Mouse (Mus musculus) kidney, adult 11 months (tissue): Measurements from ENCODE around the gene Sfta2.

ENCODE experiments used
- DNase-seq: peaks from one replicate; pipeline ENCODE4 v3.0.0; 2022

Sfta2 gene

DNA sequence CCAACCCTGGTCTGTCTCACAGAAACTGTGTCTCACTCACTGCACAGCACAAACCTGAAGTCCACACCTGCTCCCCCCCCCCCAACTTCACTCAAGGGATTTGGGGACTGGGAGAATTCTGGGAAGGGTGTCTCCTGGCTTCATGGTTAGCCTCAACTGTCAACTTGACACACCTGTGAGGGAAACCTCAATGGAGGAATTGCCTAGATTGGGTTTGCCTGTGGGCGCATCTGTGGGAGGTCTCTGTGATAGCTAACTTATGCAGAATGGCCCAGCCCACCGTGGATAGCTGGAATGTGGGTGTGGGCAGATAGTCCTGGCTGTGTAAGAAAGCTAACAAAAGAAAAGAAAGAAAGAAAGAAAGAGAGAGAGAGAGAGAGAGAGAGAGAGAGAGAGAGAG, at the start of gene Sfta2:
TSS of gene Sfta2 (plus strand) at position 301 of the 400 bp plus-strand sequence.
- no peak for DNase-seq

GRCm38 (mm10) chr17:35551881-35552414, 49.4 kb upstream of the Sfta2 start, which contains the start of gene Cdsn:
Cdsn (plus strand) TSS chr17:35552128.
- no peak for DNase-seq

- DNase-seq: no peak
Observed at GRCm38 (mm10) chr17:35554321-35554720, 47.0 kb upstream of the Sfta2 start.

- DNase-seq: no peak
Observed at GRCm38 (mm10) chr17:35554761-35555397, 46.5 kb upstream of the Sfta2 start.

DNA sequence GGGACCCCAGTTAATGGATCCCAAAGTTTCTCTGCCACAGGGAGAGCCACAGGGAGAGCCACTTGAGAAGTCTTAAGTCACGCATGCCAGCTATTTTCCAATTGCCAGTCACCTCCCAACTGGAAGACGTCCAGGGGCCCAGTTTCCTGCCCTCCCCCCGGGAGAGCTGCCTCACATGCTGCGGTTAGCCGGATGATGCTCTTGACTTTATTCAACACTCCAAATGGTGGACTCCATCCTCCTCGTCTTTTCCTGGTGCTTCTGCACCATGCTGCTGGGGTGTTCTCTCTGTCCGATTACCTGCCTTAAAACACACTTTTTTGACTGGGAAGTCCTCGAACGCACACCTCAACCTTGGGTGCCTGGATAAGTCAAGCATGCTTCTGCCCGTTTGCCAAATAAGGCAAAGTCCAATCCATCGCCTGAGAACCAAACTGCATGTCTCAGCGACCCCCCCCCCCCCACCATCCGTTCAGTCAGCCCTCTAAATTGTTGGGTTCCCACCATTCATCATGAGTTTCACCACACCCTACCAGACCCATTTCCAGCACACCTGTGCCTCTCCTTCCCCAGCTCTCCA, 45.1 kb upstream of the Sfta2 start:
- DNase-seq: peak; percentile 53

- DNase-seq: peak; percentile 87
Observed at GRCm38 (mm10) chr17:35556812-35557211, 44.5 kb upstream of the Sfta2 start.

- no peak for DNase-seq
Observed at GRCm38 (mm10) chr17:35557351-35557750, 44.0 kb upstream of the Sfta2 start.

DNA sequence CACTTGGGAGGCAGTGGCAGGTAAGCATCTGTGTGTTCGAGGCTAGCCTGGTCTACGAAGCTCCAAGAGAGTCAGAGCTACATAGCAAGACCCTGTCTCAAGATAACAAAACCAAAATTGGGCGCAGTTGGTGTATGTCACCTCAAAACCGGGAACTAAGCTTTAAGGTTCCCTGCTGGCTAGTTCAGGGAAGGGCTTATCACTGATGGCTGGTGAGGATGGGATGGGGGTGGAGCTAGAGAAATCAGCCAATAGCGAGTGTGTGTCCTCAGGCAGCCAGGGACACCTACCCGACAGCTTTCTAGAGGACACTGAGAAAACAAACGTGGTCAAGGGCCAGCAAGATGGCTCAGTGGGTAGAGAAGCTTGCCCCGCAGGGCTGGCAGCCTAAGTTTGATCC, 43.1 kb upstream of the Sfta2 start:
- no peak for DNase-seq

DNA sequence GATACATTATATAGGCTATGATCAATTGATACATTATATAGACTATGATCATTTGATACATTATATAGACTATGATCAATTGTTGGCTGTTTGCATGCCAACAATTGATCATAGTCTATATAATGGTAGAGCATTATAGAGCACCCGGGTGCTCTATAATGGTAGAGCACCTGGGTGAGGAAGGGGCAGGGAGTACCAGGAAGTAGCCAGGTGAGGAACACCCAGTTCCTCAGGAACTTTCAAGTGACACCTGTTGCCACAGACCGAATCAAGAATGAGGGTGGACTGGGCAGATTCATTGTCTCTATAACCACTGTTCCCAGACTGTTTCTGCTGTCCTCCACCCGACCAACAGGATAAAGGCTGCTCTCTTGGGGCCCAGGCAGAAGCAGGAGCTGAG, 34.2 kb upstream of the Sfta2 start, which contains the start of gene 2300002M23Rik:
TSS of gene 2300002M23Rik (plus strand) at position 301 of the 400 bp plus-strand sequence.
- no peak for DNase-seq

GRCm38 (mm10) chr17:35567767-35568166, 33.6 kb upstream of the Sfta2 start:
- no peak for DNase-seq

- no peak for DNase-seq
Observed at GRCm38 (mm10) chr17:35569091-35569944, 32.0 kb upstream of the Sfta2 start.

GRCm38 (mm10) chr17:35570836-35571235, 30.5 kb upstream of the Sfta2 start:
- DNase-seq: no peak

DNA sequence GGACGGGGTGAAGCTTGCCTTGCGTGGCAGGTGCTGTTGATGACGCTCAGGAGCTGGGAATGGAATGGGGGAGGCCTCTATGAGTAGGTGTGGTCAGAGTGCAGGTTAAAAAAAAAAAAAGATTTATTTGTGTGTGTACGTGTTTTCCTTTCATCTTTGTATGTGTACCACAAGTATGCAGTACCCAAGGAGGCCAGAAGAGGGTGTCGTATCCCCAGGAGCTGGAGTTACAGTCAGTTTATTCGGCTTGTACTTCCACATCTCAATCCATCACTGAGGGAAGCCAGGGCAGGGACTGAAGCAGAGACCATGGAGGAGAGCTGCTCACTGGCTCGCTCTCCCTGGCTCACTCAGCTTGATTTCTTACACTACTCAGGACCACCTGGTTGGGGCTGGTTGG, 29.9 kb upstream of the Sfta2 start:
- no peak for DNase-seq

DNA sequence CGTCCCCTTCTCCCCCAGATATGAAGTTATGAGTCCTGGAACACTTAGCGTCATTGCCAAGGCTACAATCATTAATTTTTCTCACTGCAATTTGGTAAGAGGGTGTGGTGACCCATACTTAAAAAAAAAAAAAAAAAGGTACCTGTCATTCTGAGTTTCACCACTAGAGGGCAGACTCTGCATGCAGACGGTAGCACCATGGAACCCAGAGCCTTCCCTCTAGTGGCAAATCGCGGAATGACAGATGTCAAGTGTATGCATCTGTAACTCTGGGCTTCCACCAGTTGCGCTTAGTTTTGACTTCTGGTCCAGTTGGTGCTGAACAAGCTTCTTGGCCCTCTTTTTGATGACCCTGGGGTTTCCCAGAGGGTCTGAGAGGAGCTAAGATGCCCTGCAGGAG, 23.1 kb upstream of the Sfta2 start:
- DNase-seq: peak; percentile 57

DNA sequence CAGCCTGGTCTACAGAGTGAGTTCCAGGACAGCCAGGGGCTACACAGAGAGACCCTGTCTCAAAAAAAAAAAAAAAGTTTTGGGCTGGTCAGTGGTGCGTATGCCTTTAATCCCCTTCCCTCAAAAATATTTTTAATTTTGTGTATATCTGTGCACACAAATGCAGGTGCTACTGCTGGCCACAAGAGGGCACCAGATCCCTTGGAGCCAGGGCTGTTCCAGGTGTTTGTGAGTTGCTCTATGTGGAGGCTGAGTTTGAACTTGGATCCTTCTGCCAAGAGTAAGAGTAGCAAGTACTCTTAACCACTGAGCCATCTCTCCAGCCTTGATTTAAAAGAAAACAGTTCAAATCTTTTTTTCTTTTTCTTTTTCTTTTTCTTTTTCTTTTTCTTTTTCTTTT, 18.4 kb upstream of the Sfta2 start:
- DNase-seq: no peak

GRCm38 (mm10) chr17:35584330-35584937, 16.9 kb upstream of the Sfta2 start:
- peak; percentile 41 for DNase-seq

- no peak for DNase-seq
Observed at GRCm38 (mm10) chr17:35587291-35587690, 14.1 kb upstream of the Sfta2 start.

DNA sequence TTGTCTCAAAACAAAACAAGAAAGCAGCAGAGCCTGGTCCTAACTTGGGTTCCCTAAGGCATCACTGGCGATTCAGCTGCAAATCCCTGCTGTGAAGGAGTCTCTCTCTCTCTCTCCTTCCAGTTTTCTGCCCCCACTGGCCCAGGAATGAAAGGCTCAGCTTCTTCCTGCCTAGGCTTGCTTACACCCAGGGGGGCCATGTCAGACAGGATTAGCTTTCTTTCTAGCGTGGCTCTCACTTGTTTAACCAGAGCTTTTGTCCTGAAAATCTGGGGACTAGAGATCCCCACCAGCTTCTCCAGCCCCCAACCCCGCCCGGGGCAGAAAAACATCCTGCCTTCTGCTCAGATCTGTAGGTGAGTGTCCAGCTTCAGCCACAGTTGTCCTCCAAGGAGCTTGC, 13.0 kb upstream of the Sfta2 start:
- no peak for DNase-seq

DNA sequence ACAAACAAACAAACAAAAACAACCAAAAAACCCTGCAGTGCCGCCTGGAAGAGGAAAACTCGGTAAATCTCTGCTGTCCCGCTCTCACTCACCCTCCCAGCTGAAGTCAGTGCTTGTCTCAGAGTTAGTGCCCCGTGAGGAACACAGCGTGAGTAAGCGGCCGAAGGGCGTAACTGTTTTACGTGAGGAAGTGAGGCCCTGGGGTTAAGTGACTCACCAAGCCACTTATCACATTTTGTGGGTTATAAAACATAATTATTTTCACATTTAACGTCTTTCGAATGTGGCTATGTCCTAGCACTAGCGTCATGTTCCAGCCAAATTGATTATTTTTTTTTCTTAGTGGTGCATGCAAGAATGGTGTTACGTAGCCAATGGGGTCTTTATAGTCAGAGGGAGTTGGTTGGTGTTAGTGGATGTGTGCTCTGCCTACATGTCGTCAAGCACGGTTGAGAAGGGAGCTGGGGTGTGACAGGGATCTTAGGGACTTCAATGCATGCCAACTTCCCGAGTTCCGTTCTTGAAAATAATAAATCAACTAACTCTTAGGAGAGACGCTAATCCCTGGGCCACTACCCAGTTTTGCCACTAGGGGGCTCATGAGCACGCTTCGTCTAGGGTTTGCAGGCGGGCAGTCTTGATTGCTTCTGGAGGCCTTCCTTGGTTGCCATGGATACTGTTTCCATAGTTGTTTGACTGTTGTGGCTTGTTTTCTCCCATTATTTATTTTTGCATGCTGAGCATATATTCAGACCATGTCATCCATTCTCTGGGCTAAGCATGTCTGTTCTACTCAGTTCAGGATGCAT, 10.7 kb upstream of the Sfta2 start:
- DNase-seq: peak; percentile 42

DNA sequence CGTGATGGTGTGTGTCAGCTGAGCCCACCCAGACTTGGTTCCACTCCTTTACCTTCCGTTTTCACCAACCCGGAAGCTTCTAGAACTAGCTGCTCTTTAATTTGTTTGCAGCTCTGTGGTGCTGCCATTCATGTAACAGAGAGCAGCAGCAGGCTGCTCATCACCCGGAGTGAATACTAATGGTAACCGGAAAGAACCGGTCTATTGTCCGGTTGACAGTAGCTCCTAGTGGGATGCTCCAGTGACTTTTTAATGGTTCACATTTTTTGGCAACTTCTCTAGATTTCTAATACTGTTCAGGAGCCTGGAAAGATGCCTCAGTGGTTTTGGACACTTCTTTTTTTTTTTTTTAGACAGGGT, 10.2 kb upstream of the Sfta2 start:
- DNase-seq: no peak

DNA sequence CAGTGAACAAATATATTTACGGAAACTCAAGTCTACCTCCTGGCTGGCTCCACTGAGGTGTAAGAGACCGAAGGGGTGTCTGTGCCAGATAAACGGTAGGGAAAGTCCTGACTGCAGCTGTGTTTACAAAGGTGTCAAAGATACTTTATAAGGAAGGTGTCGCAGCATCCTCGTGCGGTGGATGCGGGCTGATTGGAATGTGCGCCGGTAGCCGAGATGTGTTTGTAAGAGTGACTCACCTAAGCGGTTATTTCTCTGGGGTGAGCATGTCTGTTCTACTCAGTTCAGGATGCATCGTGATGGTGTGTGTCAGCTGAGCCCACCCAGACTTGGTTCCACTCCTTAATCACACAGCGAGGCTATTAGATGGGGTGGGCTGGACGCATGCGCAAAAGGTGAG, 9.6 kb upstream of the Sfta2 start:
- DNase-seq: no peak

GRCm38 (mm10) chr17:35592131-35592530, 9.2 kb upstream of the Sfta2 start:
- no peak for DNase-seq
